Mouse (Mus musculus) retina, embryonic 14.5 days (tissue): ENCODE data around the gene Wnt11.
A peak's percentile ranks its signal among the peaks of the same experiment; 100 is the strongest.

ENCODE experiments used
- DNase-seq: peaks from one replicate; pipeline ENCODE4 v3.0.0-alpha.2; 2015; ENCODE audit warnings: low spot score

Gene Wnt11

GRCm38 (mm10) chr7:98834711-98835321, at the start of gene Wnt11:
Gene Wnt11, plus strand, starts transcription at chr7:98835112.
- DNase-seq: peak; percentile 53

GRCm38 (mm10) chr7:98786792-98787612, 47.9 kb upstream of the Wnt11 start:
- no peak for DNase-seq

- DNase-seq: no peak
These were observed 46.2 kb upstream of the Wnt11 start for GRCm38 (mm10) chr7:98788721-98789120.

GRCm38 (mm10) chr7:98789121-98789520, 45.8 kb upstream of the Wnt11 start:
- no peak for DNase-seq

GRCm38 (mm10) chr7:98791864-98792263, 43.0 kb upstream of the Wnt11 start:
- no peak for DNase-seq

GRCm38 (mm10) chr7:98793811-98794210, 41.1 kb upstream of the Wnt11 start:
- DNase-seq: no peak

GRCm38 (mm10) chr7:98794444-98794843, 40.5 kb upstream of the Wnt11 start:
- DNase-seq: no peak

- no peak for DNase-seq
These were observed 39.3 kb upstream of the Wnt11 start for GRCm38 (mm10) chr7:98795637-98796036.

- no peak for DNase-seq
These were observed 37.4 kb upstream of the Wnt11 start for GRCm38 (mm10) chr7:98797347-98798133.

GRCm38 (mm10) chr7:98798134-98798417, 36.8 kb upstream of the Wnt11 start:
- no peak for DNase-seq

- DNase-seq: no peak
These were observed 34.5 kb upstream of the Wnt11 start for GRCm38 (mm10) chr7:98800435-98800834.

GRCm38 (mm10) chr7:98801086-98801485, 33.8 kb upstream of the Wnt11 start:
- no peak for DNase-seq

- no peak for DNase-seq
These were observed 31.7 kb upstream of the Wnt11 start for GRCm38 (mm10) chr7:98803181-98803580.

- DNase-seq: no peak
These were observed 29.8 kb upstream of the Wnt11 start for GRCm38 (mm10) chr7:98804841-98805772.

GRCm38 (mm10) chr7:98806961-98807360, 28.0 kb upstream of the Wnt11 start:
- no peak for DNase-seq

GRCm38 (mm10) chr7:98809372-98809771, 25.5 kb upstream of the Wnt11 start:
- DNase-seq: no peak

GRCm38 (mm10) chr7:98810619-98811018, 24.3 kb upstream of the Wnt11 start:
- DNase-seq: no peak

GRCm38 (mm10) chr7:98820501-98820900, 14.4 kb upstream of the Wnt11 start:
- DNase-seq: no peak

- DNase-seq: no peak
These were observed 12.0 kb upstream of the Wnt11 start for GRCm38 (mm10) chr7:98822881-98823280.

- DNase-seq: no peak
These were observed 10.8 kb upstream of the Wnt11 start for GRCm38 (mm10) chr7:98823896-98824822.

- DNase-seq: peak; percentile 46
These were observed 6.9 kb upstream of the Wnt11 start for GRCm38 (mm10) chr7:98828052-98828451.
